Mouse (Mus musculus) gastrocnemius, postnatal 10 days (tissue): ENCODE measurements around the gene Dnase1l3. TPM values are rescaled to one million over a fixed set of nuclear protein-coding genes. Genes with fewer than 3 reads are reported as not detected.
A peak's percentile ranks its signal among the peaks of the same experiment; 100 is the strongest.
"Not testable (repeated sequence)": the region's sequence is repeated elsewhere in the genome, so short reads cannot be mapped to it uniquely, and the experiment has no call there.

Experiments
- DNase-seq: peaks from one replicate; pipeline ENCODE4 v3.0.0; 2021; ENCODE audit warnings: mixed read lengths
- total RNA-seq, 2 experiments: library from RNA; stranded (reverse); gene quantifications; 2 replicates each; pipeline ENCODE4 v1.2.3; 2021

Gene Dnase1l3
- total RNA-seq, 2 experiments from 2014 or later = 0.05 to 0.11 TPM

- DNase-seq = no peak
Observed at GRCm38 (mm10) chr14:8011938-8012337, 17.6 kb upstream of the Dnase1l3 start.

- no peak for DNase-seq
Observed at GRCm38 (mm10) chr14:8011297-8011696, 16.9 kb upstream of the Dnase1l3 start.

- no peak for DNase-seq
Observed at GRCm38 (mm10) chr14:8007923-8008322, 13.6 kb upstream of the Dnase1l3 start.

GRCm38 (mm10) chr14:8007486-8007885 is 13.1 kb upstream of the Dnase1l3 start:
- no peak for DNase-seq

- no peak for DNase-seq
Observed at GRCm38 (mm10) chr14:8007084-8007483, 12.7 kb upstream of the Dnase1l3 start.

- not testable (repeated sequence) for DNase-seq
Observed at GRCm38 (mm10) chr14:8006061-8006460, 11.7 kb upstream of the Dnase1l3 start.

- no peak for DNase-seq
Observed at GRCm38 (mm10) chr14:8003727-8004670, 9.6 kb upstream of the Dnase1l3 start.

- DNase-seq = peak; percentile 57
Observed at GRCm38 (mm10) chr14:8003093-8003670, 8.8 kb upstream of the Dnase1l3 start.

GRCm38 (mm10) chr14:8002432-8003092 is 8.2 kb upstream of the Dnase1l3 start, which contains the start of gene Abhd6:
Gene Abhd6, plus strand, starts transcription at chr14:8002902.
- peak; percentile 75 for DNase-seq

GRCm38 (mm10) chr14:8000831-8001685 is 6.7 kb upstream of the Dnase1l3 start:
- DNase-seq = no peak

GRCm38 (mm10) chr14:8000247-8000646 is 5.9 kb upstream of the Dnase1l3 start:
- no peak for DNase-seq

- DNase-seq = no peak
Observed at GRCm38 (mm10) chr14:7999435-7999834, 5.1 kb upstream of the Dnase1l3 start.

GRCm38 (mm10) chr14:7999030-7999429 is 4.7 kb upstream of the Dnase1l3 start:
- DNase-seq = no peak

- peak; percentile 87 for DNase-seq
Observed at GRCm38 (mm10) chr14:7997255-7997696, 2.9 kb upstream of the Dnase1l3 start.

GRCm38 (mm10) chr14:7992158-7992557 is 2.2 kb downstream of the Dnase1l3 start:
- DNase-seq = no peak

- no peak for DNase-seq
Observed at GRCm38 (mm10) chr14:7991108-7991776, 3.1 kb downstream of the Dnase1l3 start.

GRCm38 (mm10) chr14:7989961-7990360 is 4.4 kb downstream of the Dnase1l3 start:
- DNase-seq = no peak

- no peak for DNase-seq
Observed at GRCm38 (mm10) chr14:7989371-7989770, 5.0 kb downstream of the Dnase1l3 start.

GRCm38 (mm10) chr14:7986913-7987312 is 7.5 kb downstream of the Dnase1l3 start:
- no peak for DNase-seq

- DNase-seq = no peak
Observed at GRCm38 (mm10) chr14:7981226-7981625, 13.1 kb downstream of the Dnase1l3 start.

- DNase-seq = no peak
Observed at GRCm38 (mm10) chr14:7978183-7978582, 16.2 kb downstream of the Dnase1l3 start.
